Mouse (Mus musculus) mouse trophoblast stem cell (cell line): ENCODE measurements around the gene Kif1b.

Experiments
- in situ Hi-C, 2 experiments: fragments of 300-500 bp; cut with MseI, MboI; formaldehyde crosslinking; loops; 2 replicates in 1 of 2; 3 replicates in 1 of 2; pipeline ENCODE4 v1.15.1; 2025

The Kif1b gene

DNA sequence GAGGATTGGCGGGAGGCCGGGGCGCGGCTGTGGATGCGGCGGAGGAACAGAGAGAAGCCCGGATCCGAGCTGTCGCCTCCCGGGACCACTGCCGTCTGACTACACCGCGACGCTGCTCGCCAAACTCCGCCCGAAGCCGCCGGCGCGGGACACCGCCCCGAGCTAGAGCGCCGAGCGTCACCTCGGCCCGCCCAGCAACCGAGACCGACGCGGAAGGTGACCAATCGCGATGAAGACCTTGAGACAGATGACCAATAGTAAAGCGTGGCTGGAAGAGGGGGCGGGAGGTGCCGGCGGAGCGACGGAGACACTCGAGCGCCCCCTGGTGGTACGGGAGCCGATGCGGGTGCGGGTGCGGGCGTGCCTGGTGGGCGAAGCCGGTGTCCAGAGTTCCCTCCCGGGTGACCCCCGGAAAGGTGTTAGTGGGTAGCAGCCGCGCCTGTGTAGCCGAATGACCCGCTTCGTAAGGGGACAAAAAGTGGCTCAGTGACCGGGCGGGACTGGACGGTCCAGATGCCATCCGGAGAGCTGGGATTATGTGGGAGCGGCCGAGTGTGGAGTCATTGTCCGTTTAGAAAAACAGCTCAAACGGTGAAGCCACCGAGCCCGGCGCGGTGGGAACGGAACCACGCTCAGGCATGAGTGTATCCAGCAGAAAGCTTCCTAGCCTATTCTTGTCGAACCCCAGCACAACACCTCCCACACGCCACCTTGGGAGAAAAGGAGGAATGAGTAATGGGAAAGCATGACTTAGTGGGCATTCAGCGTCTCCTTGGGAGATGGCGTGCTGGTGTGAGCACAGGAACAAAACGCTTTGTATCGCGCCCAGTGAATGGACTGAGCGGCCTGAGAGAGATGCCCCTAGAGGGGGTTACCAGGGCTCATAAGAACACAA lies at the start of gene Kif1b:
Gene Kif1b, minus strand, starts transcription at position 98 of the 895 bp plus-strand sequence.
- in situ Hi-C loops: no loop called here

DNA sequence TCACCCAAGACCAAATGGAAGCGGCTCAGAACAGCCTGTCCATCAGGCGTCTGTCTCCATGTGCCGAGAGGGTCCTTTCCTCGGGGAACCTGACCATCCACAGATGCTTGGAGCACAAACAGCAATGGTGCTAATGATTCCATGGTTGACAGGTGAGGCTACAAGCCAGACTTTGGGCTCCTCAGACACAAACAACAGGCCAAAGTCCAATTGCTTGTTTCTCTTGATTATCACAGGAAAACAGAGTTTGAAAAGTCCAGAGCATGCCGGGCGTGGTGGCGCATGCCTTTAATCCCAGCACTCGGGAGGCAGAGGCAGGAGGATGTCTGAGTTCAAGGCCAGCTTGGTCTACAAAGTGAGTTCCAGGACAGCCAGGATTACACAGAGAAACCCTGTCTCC lies 47.2 kb upstream of the Kif1b start:
- in situ Hi-C loops: no loop called here

DNA sequence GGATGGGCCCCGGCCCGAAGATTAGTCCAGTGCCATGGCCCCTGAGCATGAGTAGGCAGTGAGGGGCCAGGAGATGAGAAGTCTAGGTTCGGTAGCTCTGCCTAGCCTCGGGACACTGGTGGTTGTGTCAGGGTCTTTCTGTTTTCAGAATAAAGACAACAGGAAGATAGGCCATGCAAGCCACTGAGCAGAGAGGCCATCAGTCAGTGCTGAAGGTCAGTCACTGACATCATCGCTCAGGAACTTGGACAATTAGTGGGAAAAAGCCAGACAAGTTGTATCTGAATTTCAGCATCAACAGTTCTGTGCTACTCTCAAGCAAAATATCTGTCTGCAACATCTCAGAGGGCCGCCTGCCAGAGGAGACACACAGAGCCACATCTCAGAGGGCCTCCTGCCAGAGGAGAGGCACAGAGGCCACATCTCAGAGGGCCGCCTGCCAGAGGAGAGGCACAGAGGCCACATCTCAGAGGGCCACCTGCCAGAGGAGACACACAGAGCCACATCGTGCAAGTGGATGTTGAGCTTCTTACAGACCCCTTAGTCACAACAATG lies 44.2 kb upstream of the Kif1b start:
- in situ Hi-C loops: no loop called here

DNA sequence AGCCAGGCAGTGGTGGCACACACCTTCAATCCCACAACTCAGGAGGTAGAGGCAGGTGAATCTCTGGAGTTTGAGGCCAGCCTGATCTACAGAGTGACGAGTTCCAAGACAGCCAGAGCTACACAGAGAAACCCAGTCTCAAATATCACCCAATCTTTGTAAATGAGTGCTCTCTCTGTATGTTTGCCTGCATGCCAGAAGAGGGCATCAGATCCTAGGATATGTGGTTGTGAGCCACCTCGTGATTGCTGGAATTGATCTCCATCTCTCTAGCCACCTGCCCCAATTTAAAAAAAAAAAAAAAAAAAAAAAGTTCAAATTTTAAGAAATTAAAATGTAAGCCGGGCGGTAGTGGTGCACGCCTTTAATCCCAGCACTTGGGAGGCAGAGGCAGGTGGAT lies 41.5 kb upstream of the Kif1b start:
- in situ Hi-C loops: no loop called here

DNA sequence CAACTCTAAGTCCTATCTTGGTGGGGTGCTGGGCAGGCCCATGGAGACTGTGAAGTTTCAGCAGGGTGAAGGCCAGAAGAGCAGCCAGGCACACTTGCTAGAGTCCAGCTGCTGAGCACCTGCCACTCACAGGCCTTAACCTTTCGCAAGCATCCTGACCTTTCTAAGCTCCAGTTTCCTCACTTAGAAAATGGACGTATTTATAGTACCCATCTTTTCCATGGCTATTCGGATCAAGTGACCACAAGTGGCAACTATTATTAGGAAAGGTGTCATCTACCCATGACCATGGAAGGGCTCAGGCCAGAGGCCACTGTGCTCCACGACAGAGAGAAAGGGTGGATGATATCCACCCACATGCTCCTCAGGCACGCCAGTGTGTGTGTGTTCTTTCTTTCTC lies 38.4 kb upstream of the Kif1b start:
- in situ Hi-C loops: no loop called here

DNA sequence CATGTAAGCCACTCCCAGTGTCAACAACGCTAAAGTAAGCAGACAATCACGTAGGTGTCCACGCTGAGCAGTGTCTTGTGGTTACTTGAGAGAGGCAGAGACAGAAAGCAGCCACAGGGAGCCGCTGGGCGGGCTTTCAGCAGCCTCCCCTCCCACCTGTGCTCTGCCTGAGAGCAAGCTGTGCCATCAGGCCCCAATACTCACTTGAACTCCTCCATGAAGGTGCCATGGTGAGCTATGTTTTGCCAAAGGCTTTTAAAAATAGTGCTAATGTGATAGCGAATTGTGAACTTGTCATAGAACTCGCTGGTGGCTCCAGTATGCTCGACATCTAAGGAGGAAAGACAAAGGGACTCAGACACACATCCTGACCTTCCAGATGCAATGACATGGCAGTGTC lies 36.8 kb upstream of the Kif1b start:
- in situ Hi-C loops: no loop called here

DNA sequence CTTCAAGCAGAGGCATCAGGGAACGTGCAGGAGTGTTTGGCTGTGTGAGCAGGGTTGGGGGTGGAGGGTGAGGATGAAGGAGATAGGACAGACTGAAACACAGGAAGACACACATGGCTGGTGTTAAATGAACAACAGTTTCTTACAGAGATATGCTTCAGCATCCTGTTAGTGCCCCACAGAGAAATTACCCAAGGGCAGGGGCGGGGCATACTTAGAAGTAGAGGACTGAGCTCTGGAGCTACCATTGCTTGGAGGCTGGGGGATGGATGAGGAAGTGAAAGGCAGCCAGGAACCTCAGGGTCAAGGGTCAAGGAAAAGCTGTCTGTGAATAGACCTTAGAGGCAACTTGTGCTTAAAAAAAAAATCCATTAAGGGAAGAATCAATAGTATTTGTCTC lies 33.2 kb upstream of the Kif1b start:
- in situ Hi-C loops: no loop called here

DNA sequence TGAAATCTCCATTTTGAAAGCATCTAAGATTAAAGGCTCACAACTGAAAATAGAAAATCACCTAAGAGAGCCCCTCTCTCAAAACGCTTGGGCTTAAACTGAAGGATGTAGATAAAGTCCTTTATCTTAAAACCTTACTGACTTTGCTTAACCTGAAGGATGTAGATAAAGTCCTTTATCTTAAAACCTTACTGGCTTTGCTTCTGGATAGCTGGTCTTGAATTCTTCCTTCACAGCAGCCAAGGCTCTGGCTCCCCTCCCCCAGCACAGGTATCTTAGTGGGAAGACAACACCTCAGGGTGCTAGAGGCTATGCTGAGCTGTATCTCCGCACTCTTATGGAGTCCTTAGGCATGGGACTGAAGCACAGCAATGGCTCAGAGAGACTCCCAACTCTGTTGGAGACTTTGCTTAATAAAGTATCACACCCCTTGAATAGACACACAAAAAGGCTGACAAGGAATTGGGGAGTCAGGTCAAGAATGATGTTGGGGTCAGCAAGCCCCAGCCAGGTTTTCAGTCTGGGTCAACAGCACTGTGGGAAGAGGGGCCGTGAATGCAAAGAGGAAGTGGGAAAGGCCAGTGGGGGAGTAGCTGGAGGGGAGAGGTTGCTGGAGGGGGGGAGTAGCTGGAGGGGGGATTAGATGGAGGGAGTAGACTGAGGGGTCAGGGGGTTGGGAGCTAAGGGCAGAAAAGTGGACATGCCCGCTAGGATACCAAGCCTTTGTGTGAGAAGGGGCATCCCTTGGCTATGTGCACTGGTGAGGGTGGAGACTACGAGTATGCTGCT lies 32.1 kb upstream of the Kif1b start:
- in situ Hi-C loops: no loop called here

DNA sequence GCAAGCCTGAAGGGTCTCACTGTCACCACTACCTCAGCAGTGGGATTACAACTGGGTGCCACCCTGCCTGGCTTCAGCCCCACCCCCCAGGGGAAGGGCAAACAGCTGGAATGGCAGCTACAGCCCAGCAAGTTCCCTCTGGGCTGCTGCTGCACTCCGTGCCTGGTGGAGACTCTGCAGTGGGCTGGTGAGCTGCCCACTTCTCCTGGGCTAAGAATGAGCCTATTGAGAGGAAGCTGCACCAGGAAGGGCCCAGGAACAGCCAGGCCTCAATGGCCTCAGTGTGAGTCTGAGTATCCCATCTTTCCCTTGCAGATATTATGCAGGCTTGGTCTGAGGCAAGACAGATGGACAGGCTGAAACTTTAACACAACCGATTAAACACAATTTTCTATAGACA lies 30.6 kb upstream of the Kif1b start:
- in situ Hi-C loops: no loop called here

DNA sequence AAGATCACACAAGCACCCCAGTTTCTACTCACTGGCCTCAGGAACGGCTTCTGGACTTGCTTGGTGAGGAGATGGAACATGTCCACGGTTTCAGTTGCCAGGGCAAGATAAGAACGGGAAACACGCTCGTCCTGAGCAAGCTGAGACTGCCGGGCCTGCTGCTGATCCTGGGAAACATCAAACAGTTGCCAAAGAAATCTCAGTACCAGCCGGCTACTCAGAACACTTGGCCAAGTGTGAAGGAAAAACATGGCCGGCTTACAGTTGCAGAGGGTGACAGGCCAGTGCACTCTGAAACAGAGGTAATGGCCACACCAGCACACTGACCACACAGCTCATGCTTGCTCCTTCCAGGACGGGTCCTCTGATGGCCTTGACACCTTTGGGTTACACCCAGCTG lies 29.9 kb upstream of the Kif1b start:
- in situ Hi-C loops: no loop called here

DNA sequence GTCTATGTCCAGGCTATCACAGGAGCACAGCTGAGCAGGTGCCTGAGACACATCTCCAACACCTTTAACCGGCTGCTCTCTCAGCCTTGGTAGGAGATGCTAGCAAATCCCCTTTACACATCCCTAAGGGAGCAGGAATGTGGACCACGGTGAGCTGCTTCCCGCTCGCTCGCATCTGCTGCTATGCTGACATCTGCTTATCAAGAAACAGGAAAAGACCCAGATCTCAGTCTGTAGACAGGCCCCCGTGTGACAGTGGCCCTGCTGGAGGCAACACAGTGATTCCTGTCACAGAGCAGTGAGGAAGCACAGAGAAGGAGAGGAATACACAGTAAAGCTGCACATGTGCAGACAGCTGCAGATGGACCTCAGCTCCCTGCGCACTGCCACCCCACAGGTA lies 28.8 kb upstream of the Kif1b start:
- in situ Hi-C loops: no loop called here

DNA sequence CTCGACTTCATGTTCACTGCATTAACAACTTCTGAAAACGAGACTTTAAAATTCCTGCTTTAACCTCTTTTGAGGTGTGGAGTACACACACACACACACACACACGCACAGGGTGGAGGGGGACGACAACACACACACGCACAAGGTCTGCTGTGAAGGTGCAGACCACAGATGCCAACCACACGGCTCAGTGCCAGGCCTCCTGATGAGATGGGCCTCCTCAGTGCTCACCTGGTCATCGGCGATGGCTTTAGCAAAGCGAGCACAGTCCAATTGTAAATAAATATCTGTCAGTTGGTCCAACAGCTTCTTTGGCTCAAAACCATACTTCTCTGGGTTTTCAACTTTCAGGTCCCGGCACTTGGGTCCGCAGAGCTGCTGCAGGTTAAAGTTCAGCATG lies 27.4 kb upstream of the Kif1b start:
- in situ Hi-C loops: no loop called here

DNA sequence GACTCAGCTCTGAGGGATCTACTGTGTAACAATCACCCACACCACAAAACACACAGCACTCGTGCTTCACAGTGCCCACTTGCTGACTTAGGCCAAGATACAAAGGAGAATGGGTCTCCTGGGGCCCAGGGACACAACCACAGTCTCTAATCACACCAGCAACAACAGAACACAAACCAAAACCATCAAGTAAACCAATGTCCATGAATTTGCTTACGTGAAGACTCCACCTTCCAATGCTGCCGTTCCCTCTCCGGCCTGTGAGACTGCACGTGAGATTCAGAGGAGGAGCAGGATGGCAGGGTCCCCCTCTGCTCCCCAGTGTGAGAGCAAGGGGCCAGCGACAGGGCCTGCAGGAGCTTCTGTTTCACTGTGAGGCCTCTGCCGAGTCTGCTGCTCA lies 25.2 kb upstream of the Kif1b start:
- in situ Hi-C loops: no loop called here

DNA sequence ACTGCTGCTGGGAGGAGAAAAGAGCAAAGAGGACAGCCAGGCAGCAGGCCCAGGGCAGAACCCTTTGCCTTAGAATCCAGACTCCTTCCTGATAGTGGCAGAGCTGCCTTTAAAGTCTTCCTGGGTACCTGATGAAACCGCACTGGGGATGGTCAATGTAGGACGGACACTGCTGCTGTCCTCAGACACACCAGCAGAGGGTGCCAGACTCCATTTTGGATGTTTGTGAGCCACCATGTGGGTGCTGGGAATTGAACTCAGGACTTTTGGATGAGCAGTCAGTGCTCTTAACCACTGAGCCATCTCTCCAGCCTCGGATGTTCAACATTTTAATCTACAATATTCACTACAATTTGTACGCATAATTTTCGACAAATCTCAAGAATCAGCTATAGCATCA lies 23.0 kb upstream of the Kif1b start:
- in situ Hi-C loops: no loop called here

DNA sequence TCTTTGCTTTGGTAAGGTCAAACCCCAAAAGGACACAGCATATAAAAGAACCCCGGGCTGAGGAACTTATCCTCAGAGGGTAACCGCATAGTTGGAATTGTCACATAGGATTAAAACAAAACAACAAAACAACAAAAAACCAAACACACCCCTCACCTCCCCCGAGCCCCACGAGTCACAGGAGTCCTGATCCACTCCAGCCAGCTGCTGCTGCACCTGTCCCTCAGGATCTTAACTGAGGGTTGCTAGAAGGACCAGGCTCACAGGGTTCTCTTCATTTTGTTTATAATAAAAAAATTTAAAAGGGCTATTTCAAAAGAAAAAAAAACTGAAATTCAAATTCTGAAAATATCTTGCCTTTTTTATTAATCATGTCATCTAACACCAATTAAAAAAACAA lies 21.2 kb upstream of the Kif1b start:
- in situ Hi-C loops: no loop called here

DNA sequence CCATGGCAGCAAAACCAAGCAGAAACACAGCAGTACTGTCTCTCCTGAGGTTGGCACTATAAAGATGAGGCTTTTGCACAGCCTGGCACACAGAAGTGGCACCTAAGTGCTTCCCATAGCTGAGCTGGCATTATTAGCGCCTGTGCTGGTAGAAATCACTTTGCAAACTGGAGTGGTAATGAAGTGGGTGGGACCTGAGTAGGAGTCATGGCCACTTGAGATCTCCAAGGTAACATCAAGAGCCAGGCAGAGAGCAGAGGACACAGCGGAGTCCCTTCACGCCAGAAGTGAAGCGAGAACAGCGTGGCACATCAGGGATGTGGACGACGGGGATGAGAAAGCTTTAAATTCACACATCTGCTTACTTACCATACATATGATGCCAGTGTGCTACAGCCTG lies 19.8 kb upstream of the Kif1b start:
- in situ Hi-C loops: no loop called here

DNA sequence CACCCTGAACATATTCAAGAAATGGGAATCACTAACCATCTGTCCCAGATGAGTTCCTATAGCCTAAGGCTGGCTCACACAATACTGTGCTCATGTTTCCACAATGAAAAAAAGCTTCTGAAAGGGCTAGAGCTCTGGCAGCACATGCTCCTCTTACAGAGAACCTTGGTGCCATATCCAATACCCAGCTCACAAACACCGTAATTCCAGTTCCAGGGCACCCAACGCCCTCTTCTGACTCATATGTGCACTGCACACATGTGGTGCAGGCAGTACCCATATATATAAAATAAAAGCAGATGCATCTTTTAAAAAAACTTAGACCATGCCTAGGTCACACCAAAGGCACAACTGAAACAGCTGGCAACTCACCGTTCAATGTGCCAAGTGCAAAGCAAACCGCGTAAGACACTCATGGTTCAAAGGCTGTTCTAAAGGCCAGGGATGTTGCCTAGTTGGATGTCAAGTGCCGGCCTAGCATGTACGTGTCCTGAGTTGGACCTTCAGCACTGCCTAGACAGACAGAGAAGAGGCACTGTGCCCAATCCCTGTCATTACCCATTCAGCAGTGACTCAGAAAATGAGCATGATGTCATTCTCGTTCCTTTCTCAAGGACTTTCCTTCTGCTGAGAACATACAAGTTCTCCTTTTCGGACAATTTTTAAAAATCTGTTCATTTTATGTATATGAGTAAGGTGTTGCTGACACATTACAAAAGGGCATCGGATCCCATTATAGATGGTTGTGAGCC lies 18.1 kb upstream of the Kif1b start:
- in situ Hi-C loops: no loop called here

DNA sequence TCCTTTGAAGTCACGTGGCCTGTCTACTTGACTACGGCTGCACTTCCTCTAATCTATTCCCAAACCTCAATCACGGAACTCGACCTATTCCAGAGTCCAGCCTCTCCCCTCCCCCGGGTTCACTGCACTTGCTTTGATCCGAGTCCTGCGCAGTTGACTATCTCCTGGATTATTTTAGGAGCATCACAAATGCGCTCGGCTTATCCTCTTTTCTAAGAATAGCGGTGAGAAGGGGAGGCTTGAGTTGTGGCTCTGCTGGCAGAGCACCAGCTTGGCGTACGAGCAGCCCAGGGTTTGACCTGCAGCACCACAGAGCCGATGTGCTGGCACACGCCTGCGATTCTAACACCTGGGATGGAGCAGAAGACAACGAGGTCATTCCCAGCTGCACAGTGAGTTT lies 16.2 kb upstream of the Kif1b start:
- in situ Hi-C loops: no loop called here

DNA sequence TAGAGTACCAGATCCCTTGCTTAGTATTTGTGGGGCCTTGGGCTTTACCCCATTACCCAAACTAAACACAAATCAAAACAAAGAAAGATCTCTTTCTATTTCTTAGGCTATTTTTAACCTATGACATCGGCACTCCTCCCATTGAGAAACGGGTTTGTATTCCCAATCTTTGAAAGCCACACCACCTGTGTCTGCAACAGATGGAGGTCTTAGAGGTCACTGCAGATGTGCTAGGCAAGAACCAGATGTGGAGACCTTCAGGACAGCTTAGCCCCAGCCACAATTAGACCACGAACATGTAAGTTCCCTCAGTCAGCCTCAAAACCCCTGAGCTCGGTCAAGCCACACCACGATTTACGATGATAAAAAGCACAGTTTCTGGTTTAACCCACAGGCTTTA lies 15.2 kb upstream of the Kif1b start:
- in situ Hi-C loops: no loop called here

DNA sequence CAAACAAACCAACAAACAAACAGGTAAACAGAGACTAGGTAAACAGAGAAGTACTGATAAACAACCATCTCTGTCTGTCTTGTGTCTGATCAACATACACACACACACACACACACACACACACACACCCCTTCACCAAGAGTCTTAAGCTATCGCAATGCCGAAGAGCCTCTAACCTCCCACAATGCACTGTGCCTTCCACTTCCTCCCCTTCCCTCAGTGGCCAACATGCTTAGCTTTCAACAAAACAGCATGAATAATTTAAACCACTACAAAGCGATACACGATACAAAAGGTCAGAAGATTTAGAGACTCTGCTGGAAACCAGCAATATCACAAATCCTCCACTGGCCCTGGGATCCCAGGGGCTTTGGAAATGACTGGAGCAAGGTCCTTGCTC lies 14.8 kb upstream of the Kif1b start:
- in situ Hi-C loops: no loop called here

DNA sequence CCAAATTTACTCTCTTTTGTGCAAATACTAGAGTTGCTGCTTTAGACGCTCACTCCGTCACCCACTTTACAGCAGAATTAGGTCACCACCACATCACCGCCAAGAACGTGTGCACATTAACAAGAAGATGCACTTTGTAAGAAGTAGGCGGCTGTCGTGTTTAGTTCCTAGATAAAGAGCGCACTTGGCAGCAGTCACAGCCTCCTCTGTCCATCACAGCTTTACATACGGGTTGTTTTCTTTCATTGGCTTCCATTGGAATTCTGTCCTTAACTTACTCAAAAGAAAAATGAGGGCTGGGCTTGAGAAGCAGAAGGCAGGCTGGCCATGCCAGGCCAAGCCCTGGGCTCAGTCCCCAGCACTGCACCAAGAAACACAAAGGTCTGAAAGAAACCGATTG lies 11.6 kb upstream of the Kif1b start:
- in situ Hi-C loops: no loop called here

DNA sequence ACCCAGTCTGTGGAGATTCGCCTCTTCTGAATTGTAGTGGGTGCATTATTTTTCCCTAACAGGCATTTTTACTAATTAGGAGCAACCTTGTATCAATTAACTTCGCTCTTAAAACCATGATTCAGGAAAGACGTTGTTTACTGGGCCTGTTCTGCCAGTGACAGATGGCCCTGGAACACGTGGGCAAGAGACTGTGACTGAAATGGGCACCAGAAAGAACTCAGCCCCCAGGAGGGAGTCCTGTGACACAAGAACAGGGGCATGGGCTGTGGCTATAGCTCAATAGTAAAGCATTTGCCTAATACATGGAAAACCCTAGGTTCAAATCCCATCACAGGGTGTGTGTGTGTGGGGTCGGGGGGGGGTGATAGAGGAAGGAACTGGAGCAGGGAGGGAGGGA lies 9.9 kb upstream of the Kif1b start:
- in situ Hi-C loops: no loop called here
